Mouse (Mus musculus) embryonic stem cell, embryonic (primary cell): ENCODE results near the gene Thtpa.

Experiments used
- CTCF ChIA-PET, 4 experiments: fragments of 300-600 bp in 2 of 4; fragments of 350-600 bp in 2 of 4; sonication (Branson Sonifier 250); formaldehyde crosslinking; loops; one replicate each; lab custom pipeline; 2022; ENCODE audit warnings: inconsistent platforms in 2 of 4; lab: Charles Lee
- POLR2A ChIA-PET, 4 experiments: fragments of 300-600 bp in 2 of 4; fragments of 350-600 bp in 2 of 4; sonication (Branson Sonifier 250); formaldehyde crosslinking; loops; one replicate each; lab custom pipeline; 2022; ENCODE audit warnings: antibody characterized with exemption in 4 of 4, inconsistent platforms in 1 of 4; lab: Charles Lee

Gene Thtpa

DNA sequence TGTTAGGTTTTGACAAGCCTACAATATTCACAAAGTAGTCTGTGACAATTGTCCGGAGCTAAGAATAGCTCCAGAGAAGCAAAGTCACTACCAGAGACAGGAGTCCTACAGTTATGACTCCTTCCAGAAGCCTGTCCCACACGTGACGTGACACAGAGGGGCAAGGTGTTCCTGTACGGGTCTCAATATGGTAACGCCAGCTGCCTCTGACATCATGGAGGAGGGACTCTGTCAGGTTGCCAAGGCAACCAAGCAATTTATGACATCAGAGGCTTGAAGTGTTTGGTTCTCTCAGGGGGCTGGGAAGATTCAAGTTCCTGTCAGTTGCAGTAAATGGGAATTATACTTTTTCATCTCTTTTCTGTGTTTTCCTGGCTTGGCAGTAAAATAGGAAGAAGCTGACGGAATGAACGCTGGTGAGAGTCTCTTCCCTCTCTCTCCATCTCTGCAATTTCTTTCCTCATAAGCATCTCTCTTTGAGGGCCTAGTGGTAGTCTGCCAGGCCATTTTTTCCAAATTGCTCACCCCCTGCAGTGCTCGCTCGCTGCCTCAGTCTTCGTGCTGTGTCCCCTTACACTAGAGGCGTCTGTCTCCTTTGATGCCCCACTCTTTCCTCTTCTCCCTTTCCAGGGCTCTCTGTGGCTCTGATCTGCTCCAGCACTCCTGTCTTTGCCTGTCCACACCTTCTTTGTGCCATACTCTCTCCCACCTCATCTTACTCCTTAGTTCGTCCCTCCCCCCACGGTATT, 5.2 kb upstream of the Thtpa start:
- ChIA-PET CTCF (interaction anchor here in 2 of 4 experiments (0.6 to 7.4 kb wide), 2 partner anchors 9 to 12 kb away, joined by 12 to 87 read pairs; no protein-coding TSS in a partner anchor), POLR2A (interaction anchor here in 3 of 4 experiments (0.5 to 19.5 kb wide), 5 partner anchors 10 to 401 kb away, joined by 3 to 360 read pairs (median 15); partner anchors contain the start of gene Carmil3 (in 1 of the 3))

DNA sequence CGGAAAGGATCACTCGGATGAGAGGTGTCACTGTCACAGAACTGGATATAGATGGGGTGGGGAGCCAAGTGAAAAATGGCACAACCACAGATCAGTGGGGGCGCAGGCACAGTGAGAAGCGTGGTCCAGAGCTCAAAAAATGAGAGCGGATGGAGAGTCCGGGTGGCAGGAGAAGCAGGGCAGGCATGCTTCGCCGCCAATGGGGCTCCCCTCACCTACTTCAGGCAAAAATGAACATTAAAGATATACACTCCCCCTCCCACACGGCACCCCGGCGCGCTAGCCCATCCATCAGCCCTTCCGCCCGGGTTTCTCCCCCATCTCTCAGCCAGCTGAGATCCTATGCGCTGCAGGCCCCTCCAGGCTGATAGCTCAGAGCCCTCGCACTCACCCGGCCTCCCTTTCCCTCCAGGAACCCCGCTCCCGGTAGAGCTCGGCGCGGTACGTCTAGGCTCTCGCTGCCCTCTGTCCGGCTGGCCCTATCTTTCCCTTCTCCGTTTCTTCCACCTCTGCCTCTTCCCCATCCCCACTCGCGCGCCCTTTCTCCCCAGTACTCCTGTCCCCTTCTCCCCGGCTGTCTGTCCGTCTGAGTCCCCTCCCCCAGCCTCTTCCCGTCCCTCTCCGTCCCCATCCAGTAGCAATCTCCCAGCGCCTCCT, 3.2 kb upstream of the Thtpa start:
- ChIA-PET POLR2A (interaction anchor here in 3 of 4 experiments (0.6 to 19.5 kb wide), 11 partner anchors 9 to 392 kb away, joined by 3 to 360 read pairs (median 7); partner anchors contain the start of gene Ngdn (in 2 of the 3)), CTCF (interaction anchor here (1.0 to 14.9 kb wide), 11 partner anchors 12 to 405 kb away, joined by 3 to 342 read pairs (median 4); partner anchors contain the start of genes Ap1g2 (in 1 of the 4) and Ngdn (in 1 of the 4))

DNA sequence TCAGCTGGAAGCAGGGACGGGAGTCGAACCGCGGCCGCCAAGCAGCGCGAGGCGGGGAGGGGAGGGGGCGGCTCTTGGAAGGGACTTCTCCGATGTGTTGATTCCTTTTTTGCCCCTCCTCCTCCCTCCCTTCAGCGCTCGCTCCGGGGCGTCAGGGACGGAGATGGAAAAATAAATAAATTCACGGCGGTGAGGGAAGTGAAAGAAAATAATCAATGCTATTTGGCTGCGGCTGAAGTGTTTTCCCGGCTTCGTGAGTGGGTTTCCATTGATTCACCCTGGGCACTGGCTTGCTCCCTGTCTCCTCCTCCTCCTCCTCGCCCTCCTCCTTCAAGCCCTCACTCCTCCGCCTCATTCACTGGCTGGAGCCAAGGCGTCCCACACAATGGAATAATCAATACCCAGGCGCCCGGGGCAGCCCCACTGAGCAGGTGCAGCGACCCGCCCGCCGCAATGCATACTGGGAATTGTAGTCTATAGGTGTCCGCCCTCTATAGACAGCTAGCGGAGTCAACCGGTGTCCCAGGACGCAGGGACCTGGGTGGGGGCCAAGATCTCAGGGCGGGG, 2.5 kb upstream of the Thtpa start, which contains the start of gene Zfhx2:
Zfhx2 (minus strand) TSS at position 314 of the 567 bp plus-strand sequence.
- CTCF ChIA-PET: interaction anchor here (0.6 to 14.9 kb wide), 18 partner anchors 9 to 405 kb away, joined by 3 to 342 read pairs (median 4); partner anchors contain the start of genes Ngdn (in 2 of the 4) and Ap1g2 (in 1 of the 4)
- POLR2A ChIA-PET: interaction anchor here (0.6 to 19.5 kb wide), 27 partner anchors 8 to 1993 kb away, joined by 3 to 360 read pairs (median 4); partner anchors contain the start of genes Ngdn (in 2 of the 4), Ap1g2 (in 1 of the 4), Efs (in 1 of the 4) and Gmpr2 (in 1 of the 4)

DNA sequence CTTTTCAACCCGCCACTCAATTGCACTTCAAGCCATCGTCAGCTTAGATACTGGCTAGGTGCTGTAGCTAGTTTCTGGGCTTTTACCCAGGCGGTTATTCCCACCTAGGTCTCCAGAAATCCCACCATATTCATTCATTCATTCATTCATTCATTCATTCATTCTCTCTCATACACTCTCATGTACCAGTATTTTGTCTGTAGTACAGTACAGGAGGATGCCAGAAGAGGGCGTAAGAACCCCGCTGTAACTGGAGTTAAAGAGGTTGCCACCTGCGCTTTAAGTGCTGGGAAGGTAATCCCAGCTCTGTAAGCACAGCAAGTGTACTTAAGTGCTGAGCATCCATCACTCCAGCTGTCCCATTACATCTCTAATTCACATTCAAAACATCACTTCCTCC, 657 bp upstream of the Thtpa start:
- CTCF ChIA-PET: interaction anchor here (0.5 to 14.9 kb wide), 34 partner anchors 8 to 443 kb away, joined by 3 to 342 read pairs (median 5); partner anchors contain the start of genes Ngdn (in 2 of the 4), Ap1g2 (in 1 of the 4) and Jph4 (in 1 of the 4)
- POLR2A ChIA-PET: interaction anchor here (0.7 to 19.5 kb wide), 39 partner anchors 8 to 690 kb away, joined by 3 to 360 read pairs (median 5); partner anchors contain the start of genes Ap1g2 (in 3 of the 4), Ngdn (in 3 of the 4), Efs (in 2 of the 4) and A730061H03Rik (in 1 of the 4)

DNA sequence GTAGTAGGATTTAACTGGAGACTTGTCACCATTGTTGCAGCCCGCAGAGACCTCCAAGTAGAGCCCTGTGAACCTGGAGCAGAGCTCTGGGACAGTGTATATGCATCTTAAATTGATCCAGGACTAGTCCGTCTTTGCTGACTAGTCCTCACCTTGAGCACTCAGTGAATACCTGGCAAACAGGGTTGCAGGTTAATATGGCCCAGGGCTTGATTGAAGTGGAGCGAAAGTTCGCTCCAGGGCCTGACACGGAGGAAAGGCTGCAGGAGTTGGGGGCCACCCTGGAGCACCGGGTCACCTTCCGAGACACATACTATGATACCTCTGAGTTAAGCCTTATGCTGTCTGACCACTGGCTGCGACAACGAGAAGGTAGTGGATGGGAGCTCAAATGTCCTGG, 679 bp downstream of the Thtpa start:
- POLR2A ChIA-PET: interaction anchor here (0.5 to 19.5 kb wide), 36 partner anchors 9 to 465 kb away, joined by 3 to 360 read pairs (median 5); partner anchors contain the start of genes Ngdn (in 3 of the 4), Ap1g2 (in 2 of the 4), A730061H03Rik (in 1 of the 4) and Dcaf11 (in 1 of the 4)
- CTCF ChIA-PET: interaction anchor here (0.5 to 14.9 kb wide), 22 partner anchors 10 to 368 kb away, joined by 3 to 342 read pairs (median 5); partner anchors contain the start of genes Jph4 (in 1 of the 4) and Ngdn (in 1 of the 4)

- ChIA-PET CTCF (interaction anchor here (0.5 to 14.9 kb wide), 18 partner anchors 11 to 367 kb away, joined by 3 to 342 read pairs (median 7); partner anchors contain the start of genes Jph4 (in 1 of the 4) and Ngdn (in 1 of the 4)), POLR2A (interaction anchor here (0.6 to 19.5 kb wide), 26 partner anchors 9 to 496 kb away, joined by 3 to 360 read pairs (median 8); partner anchors contain the start of genes Ap1g2 (in 2 of the 4), Ngdn (in 2 of the 4), A730061H03Rik (in 1 of the 4) and Dcaf11 (in 1 of the 4))
Measured at GRCm38 (mm10) chr14:55095671-55096070, 1.1 kb downstream of the Thtpa start.

DNA sequence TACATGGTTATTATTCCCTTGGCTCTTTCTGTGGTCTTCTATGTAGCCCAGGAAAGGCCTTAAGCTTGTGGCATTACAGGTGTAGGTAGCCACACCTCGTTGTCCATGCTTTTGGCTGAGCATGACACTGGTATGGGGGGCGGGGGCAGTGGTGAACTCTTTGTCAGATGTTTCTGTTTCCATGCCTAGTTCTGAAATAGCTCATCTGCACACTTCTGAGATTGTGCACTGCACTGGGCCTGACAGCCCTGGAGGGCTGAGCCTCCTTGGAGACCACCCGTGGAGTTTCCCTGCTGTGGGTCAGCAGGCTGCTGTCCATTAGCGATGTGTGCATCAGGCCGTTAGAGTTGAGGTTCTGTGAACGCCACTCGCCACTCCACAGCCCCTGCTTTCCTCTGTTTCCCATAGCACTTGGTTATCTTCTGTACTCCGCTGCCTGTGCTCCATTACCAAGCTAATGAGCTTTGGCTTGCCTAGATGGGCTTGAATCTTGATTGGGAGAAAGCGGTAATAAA, 2.0 kb downstream of the Thtpa start:
- POLR2A ChIA-PET: interaction anchor here (0.8 to 19.5 kb wide), 18 partner anchors 8 to 495 kb away, joined by 3 to 360 read pairs (median 8); partner anchors contain the start of genes Ngdn (in 2 of the 4), Ap1g2 (in 1 of the 4), Jph4 (in 1 of the 4) and Psme2 (in 1 of the 4)
- CTCF ChIA-PET: interaction anchor here (0.7 to 14.9 kb wide), 18 partner anchors 10 to 309 kb away, joined by 3 to 342 read pairs (median 10); partner anchors contain the start of genes Jph4 (in 1 of the 4) and Ngdn (in 1 of the 4)

- ChIA-PET POLR2A (interaction anchor here (0.6 to 19.5 kb wide), 20 partner anchors 8 to 82 kb away, joined by 3 to 360 read pairs (median 4); partner anchors contain the start of gene Ngdn (in 2 of the 4)), CTCF (interaction anchor here (0.5 to 14.9 kb wide), 38 partner anchors 9 to 1196 kb away, joined by 3 to 342 read pairs (median 4); partner anchors contain the start of genes Ngdn (in 2 of the 4) and Ap1g2 (in 1 of the 4))
Measured at GRCm38 (mm10) chr14:55097646-55098045, 3.1 kb downstream of the Thtpa start.

- POLR2A ChIA-PET: interaction anchor here (0.6 to 19.5 kb wide), 19 partner anchors 10 to 83 kb away, joined by 3 to 360 read pairs (median 3); partner anchors contain the start of gene Ngdn (in 2 of the 4)
- CTCF ChIA-PET: interaction anchor here (0.5 to 14.9 kb wide), 43 partner anchors 8 to 1196 kb away, joined by 3 to 342 read pairs (median 4); partner anchors contain the start of genes Ngdn (in 2 of the 4), Ap1g2 (in 1 of the 4), Gm29776 (in 1 of the 4) and Nedd8 (in 1 of the 4)
Measured at GRCm38 (mm10) chr14:55098067-55098466, 3.5 kb downstream of the Thtpa start.

- ChIA-PET CTCF (interaction anchor here in 3 of 4 experiments (0.7 to 14.9 kb wide), 11 partner anchors 16 to 79 kb away, joined by 3 to 342 read pairs (median 4); no protein-coding TSS in a partner anchor), POLR2A (interaction anchor here in 2 of 4 experiments (0.9 to 3.9 kb wide), 6 partner anchors 8 to 207 kb away, joined by 3 to 23 read pairs (median 4); no protein-coding TSS in a partner anchor)
Measured at GRCm38 (mm10) chr14:55101592-55101991, 7.0 kb downstream of the Thtpa start.

DNA sequence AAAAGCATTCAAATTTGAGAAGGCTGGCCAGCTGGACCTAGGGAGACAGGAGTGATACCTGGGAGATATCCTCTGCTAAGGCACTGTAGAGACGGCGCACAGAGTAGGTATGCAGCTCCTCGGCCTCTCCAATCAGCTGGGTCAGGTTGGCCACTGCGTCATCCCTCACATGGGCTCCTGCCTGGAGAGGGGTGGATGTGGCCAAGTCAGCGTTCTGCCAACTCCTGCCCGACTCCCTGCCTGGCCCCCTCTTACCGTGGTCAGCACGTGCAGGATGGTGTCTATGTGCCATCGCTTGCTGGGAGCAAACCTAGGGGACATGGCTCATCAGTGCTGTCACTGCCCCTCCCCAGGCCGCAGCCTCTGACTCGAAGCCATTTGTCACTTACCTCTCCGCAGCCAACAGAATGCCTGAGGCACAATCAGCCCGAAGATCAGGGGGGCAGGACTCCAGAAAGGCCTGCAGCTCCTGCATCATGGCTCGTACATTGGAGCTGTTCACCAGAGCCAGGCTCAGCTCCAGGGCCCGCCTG, 7.7 kb downstream of the Thtpa start:
- CTCF ChIA-PET: interaction anchor here (0.5 to 14.9 kb wide), 7 partner anchors 20 to 87 kb away, joined by 3 to 342 read pairs (median 4); partner anchors contain the start of gene Ngdn (in 1 of the 4)

GRCm38 (mm10) chr14:55104365-55104764, 9.8 kb downstream of the Thtpa start:
- ChIA-PET POLR2A (interaction anchor here in 2 of 4 experiments (0.7 to 1.5 kb wide), 7 partner anchors 9 to 89 kb away, joined by 3 read pairs; partner anchors contain the start of genes Ngdn (in 1 of the 2) and Thtpa (in 1 of the 2)), CTCF (interaction anchor here in 3 of 4 experiments (0.5 to 14.9 kb wide), 7 partner anchors 10 to 453 kb away, joined by 3 to 342 read pairs (median 4); partner anchors contain the start of gene Zfhx2 (in 1 of the 3))

More for the DNA sequence above, 7.7 kb downstream of the Thtpa start:
- POLR2A ChIA-PET: interaction anchor here in 1 of 4 experiments (0.5 to 1.6 kb wide), 7 partner anchors 8 to 908 kb away, joined by 3 to 5 read pairs (median 3); partner anchors contain the start of gene Zfhx2

DNA sequence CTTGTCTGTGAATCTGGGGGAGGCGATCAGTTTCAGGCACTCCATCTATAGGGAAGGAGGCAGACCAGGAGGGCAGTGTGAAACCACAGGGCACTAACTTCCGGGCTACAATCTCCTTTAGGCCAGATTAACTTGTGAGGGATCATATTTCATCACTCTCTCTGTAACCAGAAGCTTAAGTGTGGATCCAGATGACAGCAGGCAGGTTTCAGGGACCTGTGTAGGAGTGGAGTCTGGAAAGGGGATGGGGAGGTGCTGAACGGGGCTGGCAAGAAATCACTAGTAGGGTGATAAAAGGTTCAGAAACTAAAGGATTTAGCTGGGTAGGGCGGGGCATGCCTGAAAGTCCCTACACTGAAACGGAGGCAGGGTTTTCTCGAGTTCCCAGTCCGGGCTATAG, 10.8 kb downstream of the Thtpa start:
- ChIA-PET POLR2A (interaction anchor here in 2 of 4 experiments (0.9 to 1.9 kb wide), 6 partner anchors 8 to 455 kb away, joined by 3 to 11 read pairs (median 4); partner anchors contain the start of genes A730061H03Rik (in 1 of the 2) and Thtpa (in 1 of the 2)), CTCF (interaction anchor here in 3 of 4 experiments (1.0 to 2.1 kb wide), 5 partner anchors 11 to 81 kb away, joined by 3 to 8 read pairs (median 4); partner anchors contain the start of gene Zfhx2 (in 1 of the 3))

DNA sequence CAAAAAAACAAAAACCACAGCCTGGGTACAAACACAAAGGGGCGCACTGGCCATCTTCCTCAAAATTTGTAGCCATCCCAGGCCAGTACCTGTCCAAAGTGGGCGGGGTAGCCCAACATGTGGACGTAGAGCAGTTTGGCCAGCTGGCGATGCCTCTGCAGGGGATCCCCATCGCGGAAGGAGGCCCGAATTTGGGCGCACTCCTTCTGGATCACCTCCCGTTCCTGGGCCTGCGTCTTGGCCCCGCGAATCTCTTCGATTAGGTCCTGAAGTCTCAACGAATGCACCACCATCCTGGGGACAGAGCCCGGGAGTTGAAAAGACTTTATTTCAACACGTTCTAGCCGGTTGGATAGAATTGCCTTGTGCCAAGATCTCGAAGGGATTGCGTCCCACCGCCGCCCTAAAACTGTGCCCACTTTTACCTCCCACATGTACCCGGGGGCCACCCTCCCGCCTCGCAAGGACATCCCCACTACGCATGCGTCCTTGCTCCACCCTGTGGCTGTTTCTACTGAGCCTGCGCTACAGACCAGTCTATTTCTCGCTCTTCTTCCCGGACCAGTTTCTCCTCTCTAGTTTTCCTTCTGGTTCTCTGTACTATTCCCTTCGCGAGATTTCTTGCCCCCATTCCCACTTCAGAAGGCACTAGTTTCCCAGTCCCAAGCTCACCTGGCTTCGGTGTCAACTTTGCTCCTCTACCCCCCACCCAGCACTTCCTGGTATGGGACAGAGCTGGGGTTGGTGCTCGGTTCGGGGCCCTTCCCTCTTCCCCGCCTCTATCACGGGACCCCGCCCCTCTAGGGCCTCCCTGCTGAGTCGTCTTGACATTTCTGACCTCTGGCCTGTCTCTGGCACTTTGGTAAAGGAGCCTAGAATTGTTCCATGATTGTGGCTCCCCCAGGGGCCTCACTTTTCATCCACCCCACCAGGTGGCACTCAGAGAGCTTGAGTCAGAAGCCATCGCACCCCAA, 11.5 kb downstream of the Thtpa start, which contains the start of gene Ap1g2:
Ap1g2 (minus strand) TSS at position 758 of the 974 bp plus-strand sequence.
- POLR2A ChIA-PET: interaction anchor here in 3 of 4 experiments (0.7 to 1.9 kb wide), 21 partner anchors 9 to 454 kb away, joined by 3 to 11 read pairs (median 4); partner anchors contain the start of genes Ngdn (in 3 of the 3), Thtpa (in 3 of the 3), A730061H03Rik (in 2 of the 3) and Zfhx2 (in 1 of the 3)
- CTCF ChIA-PET: interaction anchor here (0.6 to 2.1 kb wide), 20 partner anchors 8 to 779 kb away, joined by 3 to 8 read pairs (median 4); partner anchors contain the start of genes Jph4 (in 2 of the 4), Ngdn (in 2 of the 4), Dhrs4 (in 1 of the 4) and Khnyn (in 1 of the 4)
